Mouse (Mus musculus) megakaryocyte progenitor cell, adult 5-6 weeks (primary cell): ENCODE measurements around the gene Kcnh3. TPM values are rescaled to one million over a fixed set of nuclear protein-coding genes. Genes with fewer than 3 reads are reported as not detected.

Experiments
- ATAC-seq: replicated peaks from 2 replicates; pipeline ENCODE4 v1.8.0; 2016; ENCODE audit warnings: mild to moderate bottlenecking, moderate TSS enrichment, inconsistent platforms; ENCODE audit not compliant: poor library complexity
- total RNA-seq, 2 experiments: library from RNA; stranded (forward) in 1 of 2; stranded (reverse) in 1 of 2; fragments of 157-497, 149-512 nt in 1 of 2; fragments of 200-1000 nt in 1 of 2; gene quantifications; 2 replicates each; pipeline versions ENCODE4 v1.2.3 to v1.2.4; 2015 to 2017

The Kcnh3 gene
- total RNA-seq (2015) (not detected in 2 replicates), total RNA-seq (2017) (not detected in 2 replicates)

GRCm38 (mm10) chr15:99224208-99224911 lies at the start of gene Kcnh3:
Kcnh3 (plus strand) TSS chr15:99224861.
- ATAC-seq: 0 out of 2 replicates have a peak, but pooled peaks have one; percentile 22

GRCm38 (mm10) chr15:99179639-99180038 lies 45.0 kb upstream of the Kcnh3 start:
- ATAC-seq: no peak

- peak; percentile 46; the same call in 1 of the 2 replicates for ATAC-seq
Observed at GRCm38 (mm10) chr15:99184217-99184914, 40.3 kb upstream of the Kcnh3 start.

- ATAC-seq: no peak
Observed at GRCm38 (mm10) chr15:99194358-99194757, 30.3 kb upstream of the Kcnh3 start.

GRCm38 (mm10) chr15:99195043-99195442 lies 29.6 kb upstream of the Kcnh3 start:
- ATAC-seq: no peak

GRCm38 (mm10) chr15:99198761-99199160 lies 25.9 kb upstream of the Kcnh3 start:
- no peak for ATAC-seq

GRCm38 (mm10) chr15:99205959-99206358 lies 18.7 kb upstream of the Kcnh3 start:
- ATAC-seq: no peak

GRCm38 (mm10) chr15:99213183-99213582 lies 11.5 kb upstream of the Kcnh3 start:
- no peak for ATAC-seq

GRCm38 (mm10) chr15:99214941-99215340 lies 9.7 kb upstream of the Kcnh3 start:
- ATAC-seq: peak; percentile 68

- ATAC-seq: no peak
Observed at GRCm38 (mm10) chr15:99215741-99216463, 8.8 kb upstream of the Kcnh3 start.

GRCm38 (mm10) chr15:99217630-99218029 lies 7.0 kb upstream of the Kcnh3 start:
- no peak for ATAC-seq

GRCm38 (mm10) chr15:99221315-99221952 lies 3.2 kb upstream of the Kcnh3 start:
- no peak for ATAC-seq

- no peak for ATAC-seq
Observed at GRCm38 (mm10) chr15:99222794-99223584, 1.7 kb upstream of the Kcnh3 start.

- peak; percentile 45; the same call in 1 of the 2 replicates for ATAC-seq
Observed at GRCm38 (mm10) chr15:99223585-99224207, 965 bp upstream of the Kcnh3 start.

- no peak for ATAC-seq
Observed at GRCm38 (mm10) chr15:99225081-99225810, 585 bp downstream of the Kcnh3 start.

GRCm38 (mm10) chr15:99226090-99226489 lies 1.4 kb downstream of the Kcnh3 start:
- ATAC-seq: no peak

GRCm38 (mm10) chr15:99231998-99232397 lies 7.3 kb downstream of the Kcnh3 start:
- no peak for ATAC-seq

GRCm38 (mm10) chr15:99233719-99234118 lies 9.1 kb downstream of the Kcnh3 start:
- no peak for ATAC-seq
